Comparison of ENCODE assay signal across 21 mouse cellular contexts in genomic region chr13:113084732-113085131, GRCm38 (mm10). TPM values are rescaled to one million over a fixed set of nuclear protein-coding genes. Genes with fewer than 3 reads are reported as not detected.
"Had no signal": no experiment of that assay in that cellular context is flagged by ENCODE, and none has a peak within 500 bp of the region (broad histone marks: within the 10 kb centered on the region; RNA-seq: fewer than 3 reads in every experiment).

No protein-coding gene starts in this region.

- H3K27me3 ChIP-seq: lung, embryonic 15.5 days; midbrain, embryonic 13.5 days; midbrain, embryonic 15.5 days; neural tube, embryonic 12.5 days had no signal

- H3K9me3 ChIP-seq: lung, embryonic 15.5 days; megakaryocyte, embryonic 14.5 days; midbrain, embryonic 13.5 days; midbrain, embryonic 15.5 days; neural tube, embryonic 12.5 days had no signal

- H3K36me3 ChIP-seq: lung, embryonic 15.5 days; midbrain, embryonic 13.5 days; midbrain, embryonic 15.5 days; neural tube, embryonic 12.5 days had no signal

- ATAC-seq: lung, postnatal 0 days; midbrain, embryonic 13.5 days; midbrain, embryonic 15.5 days had no signal

- H3K4me2 ChIP-seq: lung, embryonic 15.5 days; midbrain, embryonic 11.5 days; midbrain, embryonic 13.5 days; midbrain, embryonic 15.5 days; neural tube, embryonic 12.5 days had no signal

- H3K4me3 ChIP-seq: lung, embryonic 15.5 days; megakaryocyte, embryonic 14.5 days; midbrain, embryonic 13.5 days; midbrain, embryonic 15.5 days; neural tube, embryonic 12.5 days had no signal

- H3K4me1 ChIP-seq: lung, embryonic 15.5 days; megakaryocyte, embryonic 14.5 days; midbrain, embryonic 13.5 days; midbrain, embryonic 15.5 days; neural tube, embryonic 12.5 days had no signal

- H3K9ac ChIP-seq: lung, embryonic 15.5 days; midbrain, embryonic 13.5 days; midbrain, embryonic 15.5 days; neural tube, embryonic 12.5 days had no signal

- DNase-seq: lung, adult 2 months; lung, postnatal 14 days; lung, postnatal 36 days; right cerebral cortex, postnatal 25 days; right cerebral cortex, postnatal 4 days; spleen, adult 18-20 months; thymus, adult 2 months; thymus, postnatal 36 days had no signal

- H3K27ac ChIP-seq: lung, embryonic 15.5 days; macrophage; midbrain, embryonic 13.5 days; midbrain, embryonic 15.5 days; neural tube, embryonic 12.5 days had no signal

RNA-seq across cellular contexts. Expression of gene Gzma, which starts 16.0 kb away (rescaled TPM):
- polyA plus RNA-seq: macrophage; midbrain, embryonic 11.5 days; midbrain, embryonic 13.5 days; midbrain, embryonic 15.5 days; midbrain, postnatal 0 days; neural tube, embryonic 12.5 days; neural tube, embryonic 14.5 days; stomach, embryonic 14.5 days had no signal

RNA-seq across cellular contexts. Expression of gene Gpx8, which starts 38.5 kb away (rescaled TPM):
- polyA plus RNA-seq: macrophage had no signal

RNA-seq across cellular contexts. Expression of gene Cdc20b, which starts 49.8 kb away (rescaled TPM):
- polyA plus RNA-seq: liver, embryonic 16.5 days; macrophage; midbrain, embryonic 11.5 days; neural tube, embryonic 12.5 days; small intestine, adult 2 months; stomach, embryonic 14.5 days had no signal
